Mouse (Mus musculus) heart, embryonic 16.5 days (tissue): ENCODE measurements around the gene Prr13. TPM values are rescaled to one million over a fixed set of nuclear protein-coding genes. Genes with fewer than 3 reads are reported as not detected.
A peak's percentile ranks its signal among the peaks of the same experiment; 100 is the strongest.

Source experiments
- ATAC-seq: fragments of 200-750 bp; cut with Nextera tagmentation; replicated peaks from 2 replicates; pipeline ENCODE4 v1.8.0; 2017; ENCODE audit warnings: moderate number of reproducible peaks; ENCODE audit not compliant: insufficient read depth, low FRiP score; ENCODE audit errors: extremely low read depth
- H3K27ac ChIP-seq: fragments of 300-500 bp; sonication (generic); 2 replicates; pipeline ENCODE4 v1.5.1; 2014; ENCODE audit warnings: mild to moderate bottlenecking, low read length, control low read depth, moderate library complexity
- H3K27me3 ChIP-seq: fragments of 300-500 bp; sonication (generic); 2 replicates; pipeline ENCODE4 v1.6.1; 2014; ENCODE audit warnings: low read length, mixed read lengths; ENCODE audit not compliant: control insufficient read depth, insufficient read depth
- H3K36me3 ChIP-seq: fragments of 300-500 bp; sonication (generic); 2 replicates; pipeline ENCODE4 v1.6.1; 2014; ENCODE audit not compliant: control insufficient read depth, insufficient read depth
- H3K4me1 ChIP-seq: fragments of 300-500 bp; sonication (generic); 2 replicates; pipeline ENCODE4 v1.6.1; 2014; ENCODE audit warnings: low read length, mixed read lengths; ENCODE audit not compliant: control insufficient read depth, insufficient read depth
- H3K4me2 ChIP-seq: fragments of 300-500 bp; sonication (generic); 2 replicates; pipeline ENCODE4 v1.6.1; 2014; ENCODE audit warnings: low read depth, mild to moderate bottlenecking, control low read depth, low read length
- H3K4me3 ChIP-seq: fragments of 300-500 bp; sonication (generic); 2 replicates; pipeline ENCODE4 v1.5.1; 2014; ENCODE audit warnings: mild to moderate bottlenecking, control low read depth, low read length
- H3K9ac ChIP-seq: fragments of 300-500 bp; sonication (generic); 2 replicates; pipeline ENCODE4 v1.6.1; 2014; ENCODE audit warnings: low read length, control low read depth
- H3K9me3 ChIP-seq: fragments of 300-500 bp; sonication (generic); replicated peaks from 2 replicates; pipeline ENCODE4 v1.6.1; 2016; ENCODE audit warnings: low read length; ENCODE audit not compliant: control insufficient read depth
- WGBS: fragments of 180-500 bp; shearing (Covaris S2); extraction: QIAGEN DNeasy Blood & Tissue Kit; methylation state at CpG from one replicate; pipeline ENCODE4 v1.1.7; 2014; 5-methylcytosine and 5-hydroxymethylcytosine counted together
- polyA plus RNA-seq: library from polyadenylated mRNA; unstranded; fragments of >200 nt; fragmentation: Nextera tagmentation; extraction: Ambion mirVana; gene quantifications from 2 replicates; pipeline ENCODE4 v1.2.1, GENCODE M21; 2015

Prr13 gene
- polyA plus RNA-seq, 1 experiment from 2014 or later = 92.2 TPM

DNA sequence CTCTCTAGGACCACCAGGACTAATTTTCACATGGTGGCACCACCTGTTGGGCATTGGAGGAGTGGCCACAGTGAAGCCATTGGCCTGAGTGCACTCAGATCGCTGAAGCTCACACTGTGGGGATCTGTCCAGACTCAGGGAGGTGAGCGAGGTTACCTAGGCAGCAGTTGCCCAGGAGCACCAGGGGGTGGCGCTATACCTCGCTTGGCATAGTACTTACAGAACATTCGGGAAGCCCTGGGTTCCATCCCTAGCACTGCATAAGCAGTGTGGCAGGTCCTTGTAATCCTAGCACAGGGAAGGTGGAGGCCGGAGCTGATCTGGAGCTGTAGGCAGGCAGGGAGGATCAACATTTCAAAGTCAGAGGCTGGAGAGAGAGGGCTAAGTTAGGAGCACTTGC lies 2.8 kb upstream of the Prr13 start:
- Histone ChIP-seq H3K36me3 (no peaks in the 10 kb centered on the region), H3K27me3 (no peaks in the 10 kb centered on the region), H3K27ac (no peak overlapping the region), H3K4me3 (no peak overlapping the region), H3K9ac (no peak overlapping the region), H3K4me2 (no peak overlapping the region), H3K4me1 (peaks cover 17% of the 10 kb centered on the region), H3K9me3 (no peaks in the 10 kb centered on the region)
- WGBS = 33% methylated on average over 6 of the region's 6 CpGs
- no peak for ATAC-seq

DNA sequence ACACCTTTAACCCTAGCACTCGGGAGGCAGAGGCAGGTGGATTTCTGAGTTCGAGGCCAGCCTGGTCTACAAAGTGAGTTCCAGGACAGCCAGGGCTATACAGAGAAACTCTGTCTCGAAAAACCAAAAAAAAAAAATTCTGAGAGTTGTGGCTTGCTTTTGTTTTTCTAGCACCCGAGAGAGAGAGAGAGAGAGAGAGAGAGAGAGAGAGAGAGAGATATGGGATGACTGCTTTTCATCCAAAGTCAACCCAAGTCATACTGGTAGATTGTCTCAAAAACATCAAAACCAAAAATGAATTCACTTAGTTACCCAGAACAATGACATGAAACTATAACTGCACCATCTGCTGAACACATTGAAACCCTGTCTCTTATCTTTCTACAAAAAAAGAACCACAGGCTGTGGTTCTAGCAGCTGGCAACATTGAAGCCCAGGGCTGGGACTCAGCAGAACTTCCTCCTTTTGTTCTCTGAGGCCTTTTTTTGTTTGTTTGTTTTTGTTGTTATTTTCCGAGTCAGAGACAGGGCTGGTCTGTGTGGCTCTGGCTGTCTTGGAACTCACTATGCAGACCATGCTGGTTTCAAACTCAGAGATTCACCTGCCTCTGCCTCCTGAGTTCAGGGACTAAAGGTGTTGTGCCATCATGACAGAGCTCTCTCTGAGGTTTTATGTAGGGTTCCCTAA lies 635 bp upstream of the Prr13 start:
- 58% methylated on average over 5 of the region's 5 CpGs for WGBS

DNA sequence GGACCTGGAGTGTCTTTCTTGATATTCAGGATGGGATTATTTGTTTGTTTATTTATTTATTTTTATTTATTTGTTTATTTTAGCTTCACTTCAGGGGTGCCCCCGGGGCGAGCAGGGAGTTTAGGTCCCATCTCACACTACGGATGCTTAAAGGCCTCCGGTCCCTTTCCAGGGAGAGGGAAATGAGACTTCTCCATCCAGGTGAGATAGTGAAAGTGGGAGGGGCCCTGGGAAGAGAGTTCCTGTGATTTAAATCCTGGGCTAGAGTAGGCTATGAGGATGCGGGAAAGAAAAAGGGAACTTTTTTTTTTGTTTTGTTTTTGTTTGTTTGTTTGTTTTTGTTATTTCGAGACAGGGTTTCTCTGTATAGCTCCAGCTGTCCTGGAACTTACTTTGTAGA lies 553 bp downstream of the Prr13 start:
- peak overlapping the region; percentile 66 for H3K4me3 ChIP-seq
- H3K27me3 ChIP-seq = no peaks in the 10 kb centered on the region
- peaks cover 4% of the 10 kb centered on the region for H3K36me3 ChIP-seq
- H3K9me3 ChIP-seq = no peaks in the 10 kb centered on the region
- ATAC-seq = no peak
- H3K9ac ChIP-seq = peak overlapping the region; percentile 74
- H3K27ac ChIP-seq = peak overlapping the region; percentile 73; the same call in 1 of the 2 replicates
- H3K4me1 ChIP-seq = peaks cover 18% of the 10 kb centered on the region
- H3K4me2 ChIP-seq = peak overlapping the region; percentile 79
- 33% methylated on average over 6 of the region's 6 CpGs for WGBS

More for the DNA sequence above, 635 bp upstream of the Prr13 start:
- H3K4me3 ChIP-seq = peak overlapping the region; percentile 66
- ATAC-seq = no peak
- no peak overlapping the region; the same call in 1 of the 2 replicates for H3K9ac ChIP-seq
- H3K4me2 ChIP-seq = peak overlapping the region; percentile 79
- H3K27ac ChIP-seq = peak overlapping the region; percentile 73
- H3K27me3 ChIP-seq = no peaks in the 10 kb centered on the region
- no peaks in the 10 kb centered on the region for H3K9me3 ChIP-seq
- H3K36me3 ChIP-seq = peaks cover 4% of the 10 kb centered on the region
- peaks cover 18% of the 10 kb centered on the region for H3K4me1 ChIP-seq

DNA sequence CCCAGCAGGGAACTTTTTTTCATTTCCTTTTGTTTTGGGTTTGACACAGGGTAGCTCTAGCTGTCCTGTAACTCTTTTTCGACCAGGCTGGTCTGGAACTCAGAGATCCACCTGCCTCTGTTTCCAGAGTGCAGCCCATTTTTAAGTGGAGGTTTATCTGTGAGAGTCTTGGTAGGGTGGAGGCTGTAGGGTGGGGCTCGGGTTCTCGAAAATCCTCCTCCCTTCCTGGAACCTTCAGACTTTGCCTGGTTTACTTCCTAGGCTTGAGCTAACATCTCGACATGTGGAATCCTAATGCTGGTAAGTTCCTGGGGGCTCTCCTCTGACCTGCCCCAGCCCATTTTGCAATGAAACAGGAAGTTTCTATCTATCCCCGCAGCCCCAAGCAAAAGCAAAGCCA lies 1.0 kb downstream of the Prr13 start:
- ATAC-seq = no peak
- Histone ChIP-seq H3K36me3 (peaks cover 4% of the 10 kb centered on the region), H3K27me3 (no peaks in the 10 kb centered on the region), H3K27ac (no peak overlapping the region), H3K4me1 (peaks cover 18% of the 10 kb centered on the region), H3K9me3 (no peaks in the 10 kb centered on the region), H3K4me3 (peak overlapping the region; percentile 66; the same call in 1 of the 2 replicates), H3K4me2 (peak overlapping the region; percentile 79), H3K9ac (0 out of 2 replicates have a peak overlapping the region, but pooled peaks have one; percentile 1)
- WGBS = 38% methylated on average over 5 of the region's 5 CpGs

DNA sequence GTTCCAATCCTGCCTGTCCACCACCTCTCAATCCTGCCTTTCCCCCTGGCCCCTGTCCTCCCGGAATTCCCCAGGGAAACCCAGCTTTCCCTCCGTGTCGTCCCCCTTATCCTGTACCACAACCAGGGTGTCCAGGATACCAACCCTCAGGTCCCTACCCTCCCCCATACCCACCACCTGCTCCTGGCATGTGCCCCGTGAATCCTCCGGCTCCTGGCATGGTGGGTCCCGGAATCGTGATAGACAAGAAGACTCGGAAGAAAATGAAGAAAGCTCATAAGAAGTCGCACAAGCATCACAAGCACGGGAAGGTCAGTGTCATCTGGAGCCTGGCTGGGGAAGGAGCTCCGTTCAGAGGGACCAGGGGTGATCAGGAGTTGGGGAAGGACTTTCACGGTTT lies 1.6 kb downstream of the Prr13 start:
- 69% methylated on average over 12 of the region's 12 CpGs for WGBS
- Histone ChIP-seq H3K27ac (0 out of 2 replicates have a peak overlapping the region, but pooled peaks have one; percentile 9), H3K4me1 (peaks cover 18% of the 10 kb centered on the region)

DNA sequence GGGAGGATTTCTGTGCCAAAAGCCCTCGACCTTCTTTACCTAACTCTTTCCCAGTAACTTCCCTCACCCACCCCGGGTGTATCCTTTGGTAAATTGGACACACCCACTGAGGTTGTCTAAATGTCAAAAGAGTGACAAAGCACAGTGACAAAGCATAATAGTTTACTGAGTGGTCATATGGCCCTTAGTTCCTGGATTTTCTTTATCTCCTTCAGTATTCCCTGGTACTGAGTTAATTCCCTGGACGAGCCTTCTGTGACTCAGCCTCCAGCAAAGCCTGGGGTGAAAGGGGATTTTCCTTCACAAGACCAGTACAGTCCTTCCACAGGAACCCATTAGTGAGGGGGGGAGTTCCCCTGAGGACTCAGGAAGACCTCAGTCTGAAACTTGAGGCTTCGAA lies 2.1 kb downstream of the Prr13 start:
- H3K4me2 ChIP-seq = no peak overlapping the region; the same call in none of the 2 replicates
- ATAC-seq = no peak
- H3K9ac ChIP-seq = peak overlapping the region; percentile 18; the same call in 1 of the 2 replicates

More for the DNA sequence above, 1.6 kb downstream of the Prr13 start:
- peaks cover 4% of the 10 kb centered on the region for H3K36me3 ChIP-seq
- no peaks in the 10 kb centered on the region for H3K27me3 ChIP-seq
- H3K9ac ChIP-seq = peak overlapping the region; percentile 1; the same call in 1 of the 2 replicates
- no peak for ATAC-seq
- H3K9me3 ChIP-seq = no peaks in the 10 kb centered on the region
- H3K4me2 ChIP-seq = peak overlapping the region; percentile 79
- peak overlapping the region; percentile 10; the same call in 1 of the 2 replicates for H3K4me3 ChIP-seq

DNA sequence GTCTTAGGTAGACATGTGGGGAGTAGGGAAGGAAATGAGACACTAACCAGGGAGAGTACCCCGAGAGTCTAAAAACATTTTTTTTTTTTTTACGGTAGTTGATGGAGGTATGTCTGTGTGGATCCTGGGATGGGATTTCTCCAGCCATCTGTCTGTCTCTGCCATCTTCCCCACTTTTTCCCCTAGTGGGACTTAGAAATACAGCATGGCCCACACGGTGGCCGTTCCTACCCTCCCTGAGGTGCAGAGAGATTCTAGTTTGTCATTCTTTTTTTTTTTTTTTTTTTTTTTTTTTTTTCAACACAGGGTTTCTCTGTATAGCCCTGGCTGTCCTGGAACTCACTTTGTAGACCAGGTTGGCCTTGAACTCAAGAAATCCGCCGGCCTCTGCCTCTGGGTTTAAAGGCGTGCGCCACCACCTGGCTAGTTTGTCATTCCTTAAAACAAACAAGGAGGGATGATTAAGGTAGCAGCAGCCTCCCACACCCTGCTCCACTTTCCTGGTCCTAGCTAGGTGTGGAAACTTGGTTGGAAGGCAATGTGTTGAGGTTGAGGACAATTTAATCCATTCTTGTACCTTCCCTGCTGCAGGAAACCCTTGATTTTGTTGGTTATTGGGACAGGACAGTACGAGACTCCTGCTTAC lies 2.7 kb downstream of the Prr13 start:
- ATAC-seq = no peak
- H3K4me3 ChIP-seq = no peak overlapping the region
- 80% methylated on average over 9 of the region's 9 CpGs for WGBS
- H3K4me1 ChIP-seq = peaks cover 18% of the 10 kb centered on the region
- peaks cover 4% of the 10 kb centered on the region for H3K36me3 ChIP-seq
- H3K27ac ChIP-seq = no peak overlapping the region
- no peak overlapping the region; the same call in none of the 2 replicates for H3K4me2 ChIP-seq
- H3K9ac ChIP-seq = no peak overlapping the region
- no peaks in the 10 kb centered on the region for H3K27me3 ChIP-seq
- H3K9me3 ChIP-seq = no peaks in the 10 kb centered on the region

More for the DNA sequence above, 2.1 kb downstream of the Prr13 start:
- Histone ChIP-seq H3K27me3 (no peaks in the 10 kb centered on the region), H3K9me3 (no peaks in the 10 kb centered on the region), H3K27ac (no peak overlapping the region), H3K4me3 (no peak overlapping the region), H3K36me3 (peaks cover 4% of the 10 kb centered on the region), H3K4me1 (peaks cover 18% of the 10 kb centered on the region)
- 46% methylated on average over 4 of the region's 4 CpGs for WGBS

DNA sequence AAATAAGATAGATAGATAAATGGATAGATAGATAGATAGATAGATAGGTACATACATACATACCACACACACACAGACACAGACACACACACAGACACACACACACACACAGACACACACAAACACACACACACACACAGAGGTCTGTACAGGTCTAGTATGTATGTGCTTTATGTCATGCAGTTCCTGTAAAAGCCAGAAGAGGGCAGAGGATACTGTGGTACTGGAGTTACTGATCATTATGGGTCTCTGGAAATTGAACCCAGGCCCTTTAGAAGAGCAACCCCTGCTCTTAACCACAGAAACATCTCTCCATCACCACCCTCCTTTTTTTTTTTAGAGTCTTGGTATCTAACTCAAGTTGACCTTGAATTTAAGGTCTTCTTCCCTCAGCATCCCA lies 4.8 kb downstream of the Prr13 start:
- peaks cover 7% of the 10 kb centered on the region for H3K36me3 ChIP-seq
- H3K27ac ChIP-seq = no peak overlapping the region
- no peak overlapping the region for H3K4me2 ChIP-seq
- H3K27me3 ChIP-seq = no peaks in the 10 kb centered on the region
- H3K9ac ChIP-seq = no peak overlapping the region
- H3K4me3 ChIP-seq = no peak overlapping the region
- H3K9me3 ChIP-seq = no peaks in the 10 kb centered on the region
- peaks cover 14% of the 10 kb centered on the region for H3K4me1 ChIP-seq
- no peak for ATAC-seq
